Mouse (Mus musculus) stomach, embryonic 15.5 days (tissue): ENCODE results near the gene Fgf4. TPM values are rescaled to one million over a fixed set of nuclear protein-coding genes. Genes with fewer than 3 reads are reported as not detected.
"Not testable (repeated sequence)": the region's sequence is repeated elsewhere in the genome, so short reads cannot be mapped to it uniquely, and the experiment has no call there.

Experiments used
- ATAC-seq: fragments of 200-750 bp; cut with Nextera tagmentation; 2 replicates; pipeline ENCODE4 v1.8.0; 2017; ENCODE audit warnings: low read depth, moderate number of reproducible peaks, moderate TSS enrichment; ENCODE audit not compliant: insufficient read depth, low FRiP score
- H3K27ac ChIP-seq: fragments of 300-500 bp; sonication (generic); 2 replicates; pipeline ENCODE4 v1.5.1; 2015; ENCODE audit warnings: mild to moderate bottlenecking, inconsistent platforms
- H3K27me3 ChIP-seq: fragments of 300-500 bp; sonication (generic); replicated peaks from 2 replicates; pipeline ENCODE4 v1.6.1; 2015; ENCODE audit warnings: inconsistent platforms
- H3K36me3 ChIP-seq: fragments of 300-500 bp; sonication (generic); 2 replicates; pipeline ENCODE4 v1.6.1; 2015; ENCODE audit warnings: inconsistent platforms
- H3K4me1 ChIP-seq: fragments of 300-500 bp; sonication (generic); 2 replicates; pipeline ENCODE4 v1.6.1; 2015; ENCODE audit warnings: inconsistent platforms
- H3K4me2 ChIP-seq: fragments of 300-500 bp; sonication (generic); 2 replicates; pipeline ENCODE4 v1.6.1; 2015; ENCODE audit warnings: mild to moderate bottlenecking, inconsistent platforms
- H3K4me3 ChIP-seq: fragments of 300-500 bp; sonication (generic); replicated peaks from 2 replicates; pipeline ENCODE4 v1.5.1; 2015; ENCODE audit warnings: inconsistent platforms
- H3K9ac ChIP-seq: fragments of 300-500 bp; sonication (generic); 2 replicates; pipeline ENCODE4 v1.6.1; 2015; ENCODE audit warnings: inconsistent platforms
- H3K9me3 ChIP-seq: fragments of 300-500 bp; sonication (generic); 2 replicates; pipeline ENCODE4 v1.6.1; 2016; ENCODE audit warnings: inconsistent platforms
- WGBS: fragments of 180-500 bp; shearing (Covaris S2); methylation state at CpG from one replicate; pipeline ENCODE4 v1.1.7; 2015; 5-methylcytosine and 5-hydroxymethylcytosine counted together
- polyA plus RNA-seq: library from polyadenylated mRNA; unstranded; fragments of >200 nt; fragmentation: Nextera tagmentation; extraction: Ambion mirVana; gene quantifications from 2 replicates; pipeline ENCODE4 v1.2.1, GENCODE M21; 2015

The Fgf4 gene
- polyA plus RNA-seq, 1 experiment from 2014 or later, result not detected

GRCm38 (mm10) chr7:144872420-144872819, 25.3 kb downstream of the Fgf4 start:
- Histone ChIP-seq H3K9me3 (no peaks in the 10 kb centered on the region), H3K4me1 (no peaks in the 10 kb centered on the region), H3K4me3 (no peak overlapping the region), H3K9ac (no peak overlapping the region), H3K36me3 (no peaks in the 10 kb centered on the region), H3K4me2 (no peak overlapping the region), H3K27me3 (no peaks in the 10 kb centered on the region), H3K27ac (no peak overlapping the region)
- 56% methylated on average over 4 of the region's 4 CpGs for WGBS
- no peak for ATAC-seq

- no peak for ATAC-seq
- Histone ChIP-seq H3K9me3 (no peaks in the 10 kb centered on the region), H3K4me2 (no peak overlapping the region), H3K9ac (no peak overlapping the region), H3K36me3 (no peaks in the 10 kb centered on the region), H3K4me1 (no peaks in the 10 kb centered on the region), H3K4me3 (no peak overlapping the region), H3K27me3 (no peaks in the 10 kb centered on the region), H3K27ac (no peak overlapping the region)
- 81% methylated on average over 4 of the region's 4 CpGs for WGBS
Measured at GRCm38 (mm10) chr7:144873160-144873559, 26.0 kb downstream of the Fgf4 start.

- H3K4me3 ChIP-seq, result no peak overlapping the region
- H3K9ac ChIP-seq, result no peak overlapping the region
- H3K4me1 ChIP-seq, result no peaks in the 10 kb centered on the region
- H3K9me3 ChIP-seq, result no peaks in the 10 kb centered on the region
- H3K27ac ChIP-seq, result no peak overlapping the region
- no peaks in the 10 kb centered on the region for H3K27me3 ChIP-seq
- WGBS, result 72% methylated on average over 4 of the region's 4 CpGs
- H3K4me2 ChIP-seq, result no peak overlapping the region
- no peak for ATAC-seq
- H3K36me3 ChIP-seq, result no peaks in the 10 kb centered on the region
Measured at GRCm38 (mm10) chr7:144874226-144874625, 27.1 kb downstream of the Fgf4 start.

GRCm38 (mm10) chr7:144878401-144878800, 31.2 kb downstream of the Fgf4 start:
- Histone ChIP-seq H3K27ac (no peak overlapping the region), H3K4me3 (no peak overlapping the region), H3K27me3 (no peaks in the 10 kb centered on the region), H3K4me1 (no peaks in the 10 kb centered on the region), H3K9me3 (no peaks in the 10 kb centered on the region), H3K4me2 (no peak overlapping the region), H3K36me3 (no peaks in the 10 kb centered on the region), H3K9ac (no peak overlapping the region)
- no peak for ATAC-seq
- 80% methylated on average over 1 of the region's 1 CpGs for WGBS

DNA sequence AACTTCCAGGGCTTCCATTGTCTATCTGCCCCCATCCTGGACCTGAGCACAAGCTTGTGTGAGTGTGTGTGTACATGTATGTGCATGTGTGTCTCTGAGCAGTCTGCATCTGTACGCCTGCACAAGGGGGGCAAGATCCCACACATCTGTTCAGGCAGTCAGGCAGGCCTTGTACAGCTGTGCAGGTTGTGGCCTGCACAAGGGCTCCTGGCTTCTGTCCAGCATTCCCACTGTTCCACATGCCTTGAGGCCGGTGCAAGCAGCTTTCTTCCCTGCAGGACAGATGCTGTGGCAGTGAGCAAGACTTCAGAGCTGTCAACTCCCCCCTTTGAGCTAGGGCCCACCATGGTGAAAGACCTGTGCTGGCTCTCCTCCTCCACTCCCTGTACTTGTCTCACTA, 35.9 kb downstream of the Fgf4 start:
- no peak for ATAC-seq
- H3K4me3 ChIP-seq, result no peak overlapping the region
- no peak overlapping the region for H3K27ac ChIP-seq
- no peaks in the 10 kb centered on the region for H3K4me1 ChIP-seq
- H3K27me3 ChIP-seq, result no peaks in the 10 kb centered on the region
- no peaks in the 10 kb centered on the region for H3K36me3 ChIP-seq
- no peak overlapping the region for H3K4me2 ChIP-seq
- 23% methylated on average over 2 of the region's 2 CpGs for WGBS
- no peaks in the 10 kb centered on the region for H3K9me3 ChIP-seq
- no peak overlapping the region for H3K9ac ChIP-seq

DNA sequence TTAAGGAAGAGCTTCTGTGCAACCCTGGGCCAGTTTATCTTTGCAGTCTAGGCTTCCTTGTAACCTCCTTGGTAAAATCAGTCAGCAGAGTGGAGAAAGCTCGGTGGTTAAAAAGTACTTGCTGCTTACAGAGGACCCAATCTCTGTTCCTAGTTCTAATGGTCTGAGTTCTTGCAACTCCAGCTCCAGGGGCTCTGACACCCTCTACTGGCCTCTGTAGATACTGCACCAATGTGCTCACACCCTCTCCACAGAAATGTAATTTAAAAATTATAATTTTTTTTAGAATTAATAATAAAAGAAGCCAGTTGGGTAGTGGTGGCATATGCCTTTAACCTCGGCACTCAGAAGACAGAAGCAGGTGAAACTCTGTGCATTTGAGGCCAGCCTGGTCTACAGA, 40.5 kb downstream of the Fgf4 start:
- Histone ChIP-seq H3K27ac (no peak overlapping the region), H3K4me2 (no peak overlapping the region), H3K27me3 (peaks cover 17% of the 10 kb centered on the region; the same call in 1 of the 2 replicates), H3K36me3 (no peaks in the 10 kb centered on the region), H3K4me1 (no peaks in the 10 kb centered on the region), H3K9ac (no peak overlapping the region), H3K9me3 (no peaks in the 10 kb centered on the region), H3K4me3 (no peak overlapping the region)
- no peak for ATAC-seq
- WGBS, result 74% methylated on average over 2 of the region's 2 CpGs

DNA sequence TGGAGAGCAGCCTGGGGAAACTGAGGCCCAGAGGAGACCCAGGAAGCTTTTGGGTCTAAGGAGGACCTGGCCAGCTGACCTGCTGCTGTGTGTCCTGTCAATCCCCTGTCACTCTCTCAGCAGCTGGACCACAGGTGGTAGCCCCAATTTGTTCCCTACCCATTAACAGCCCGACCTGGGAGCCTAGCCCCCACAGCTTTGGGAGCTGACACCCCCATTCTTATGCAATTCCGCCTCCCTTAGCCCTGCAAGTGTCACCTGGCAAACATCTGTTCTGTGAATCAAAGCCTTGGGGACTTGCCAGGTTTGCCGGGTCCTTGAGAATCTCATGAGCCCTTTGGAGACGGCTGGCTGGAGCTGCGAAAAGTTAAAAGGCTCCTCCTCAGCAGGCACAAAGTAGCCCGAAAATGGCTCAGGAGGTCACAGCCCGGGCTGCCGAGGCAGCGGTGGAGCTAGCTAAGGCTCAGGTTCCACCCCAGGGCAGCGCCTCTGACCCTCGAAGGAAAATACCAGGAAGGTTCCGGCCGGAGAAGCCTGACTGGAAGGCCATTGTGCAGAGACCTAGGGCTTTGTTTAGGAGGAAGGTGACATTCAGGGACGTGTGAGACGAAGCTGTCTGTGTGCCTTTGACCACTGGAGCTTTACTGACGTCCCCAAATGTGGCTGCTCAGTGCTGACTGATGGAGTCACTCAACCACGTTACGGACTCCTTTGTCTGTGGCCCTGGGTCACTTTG, 41.6 kb downstream of the Fgf4 start:
- Histone ChIP-seq H3K4me2 (no peak overlapping the region), H3K9me3 (no peaks in the 10 kb centered on the region), H3K27me3 (peaks cover 17% of the 10 kb centered on the region; the same call in 1 of the 2 replicates), H3K36me3 (no peaks in the 10 kb centered on the region), H3K4me3 (no peak overlapping the region), H3K27ac (no peak overlapping the region), H3K4me1 (no peaks in the 10 kb centered on the region), H3K9ac (no peak overlapping the region)
- 9% methylated on average over 18 of the region's 18 CpGs for WGBS
- ATAC-seq, result no peak

GRCm38 (mm10) chr7:144890661-144891060, 43.5 kb downstream of the Fgf4 start:
- H3K9ac ChIP-seq, H3K4me3 ChIP-seq: not testable (repeated sequence)
- WGBS, result 75% methylated on average over 1 of the region's 1 CpGs

DNA sequence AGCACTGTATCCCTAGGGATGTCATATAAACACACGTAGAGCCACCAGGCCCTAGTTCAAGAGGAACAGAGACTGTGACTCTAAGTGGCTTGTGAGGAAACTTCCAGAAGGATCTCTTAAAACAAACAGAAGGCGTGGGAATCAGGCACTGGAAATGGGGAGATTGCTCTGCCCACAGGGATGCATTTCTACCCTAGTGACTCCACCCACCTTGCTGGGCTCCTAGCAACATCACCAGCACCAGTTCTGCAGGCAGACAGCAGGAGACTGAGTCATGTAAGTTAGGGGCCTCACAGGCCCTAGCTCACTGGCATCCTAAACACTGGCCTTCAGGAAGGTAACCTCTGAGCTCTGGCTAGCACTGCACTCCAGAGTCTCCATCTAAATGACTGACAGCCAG, 44.7 kb downstream of the Fgf4 start:
- Histone ChIP-seq H3K27ac (no peak overlapping the region), H3K9me3 (no peaks in the 10 kb centered on the region), H3K4me3 (no peak overlapping the region), H3K36me3 (no peaks in the 10 kb centered on the region), H3K27me3 (peaks cover 41% of the 10 kb centered on the region), H3K4me1 (peaks cover 17% of the 10 kb centered on the region), H3K9ac (no peak overlapping the region), H3K4me2 (no peak overlapping the region)
- ATAC-seq, result no peak
- 79% methylated on average over 2 of the region's 2 CpGs for WGBS

More at GRCm38 (mm10) chr7:144890661-144891060, 43.5 kb downstream of the Fgf4 start:
- H3K9me3 ChIP-seq, H3K36me3 ChIP-seq, H3K4me1 ChIP-seq, ATAC-seq, H3K27ac ChIP-seq, H3K4me2 ChIP-seq: not testable (repeated sequence)
- peaks cover 29% of the 10 kb centered on the region for H3K27me3 ChIP-seq

GRCm38 (mm10) chr7:144892322-144892721, 45.2 kb downstream of the Fgf4 start:
- no peak for ATAC-seq
- no peaks in the 10 kb centered on the region for H3K9me3 ChIP-seq
- H3K4me1 ChIP-seq, result peaks cover 21% of the 10 kb centered on the region
- H3K36me3 ChIP-seq, result no peaks in the 10 kb centered on the region
- no peak overlapping the region for H3K9ac ChIP-seq
- H3K27ac ChIP-seq, result no peak overlapping the region
- H3K4me3 ChIP-seq, result no peak overlapping the region
- peaks cover 46% of the 10 kb centered on the region for H3K27me3 ChIP-seq
- WGBS, result 55% methylated on average over 6 of the region's 6 CpGs
- no peak overlapping the region for H3K4me2 ChIP-seq

DNA sequence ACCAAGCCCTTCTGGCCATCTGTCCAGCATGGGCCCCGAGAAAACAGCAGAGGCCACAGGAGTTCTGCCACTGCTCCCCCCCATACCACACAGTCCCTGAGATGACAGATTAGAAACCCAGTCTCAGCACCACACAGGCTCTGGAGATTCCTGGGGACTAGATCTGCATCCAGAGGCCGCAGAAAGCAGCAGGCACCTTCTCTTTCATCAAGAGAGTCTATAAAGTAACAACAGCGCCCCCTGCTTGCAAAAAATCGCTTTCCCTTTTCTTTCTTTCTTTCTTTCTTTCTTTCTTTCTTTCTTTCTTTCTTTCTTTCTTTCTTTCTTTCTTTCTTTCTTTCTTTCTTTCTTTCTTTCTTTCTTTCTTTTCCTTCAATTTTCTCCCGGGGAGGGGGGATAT, 47.0 kb downstream of the Fgf4 start:
- 7% methylated on average over 5 of the region's 5 CpGs for WGBS
- no peak for ATAC-seq
- Histone ChIP-seq H3K9me3 (no peaks in the 10 kb centered on the region), H3K4me3 (no peak overlapping the region), H3K36me3 (no peaks in the 10 kb centered on the region), H3K4me2 (no peak overlapping the region), H3K27ac (no peak overlapping the region), H3K27me3 (peaks cover 56% of the 10 kb centered on the region), H3K4me1 (peaks cover 21% of the 10 kb centered on the region), H3K9ac (no peak overlapping the region)

DNA sequence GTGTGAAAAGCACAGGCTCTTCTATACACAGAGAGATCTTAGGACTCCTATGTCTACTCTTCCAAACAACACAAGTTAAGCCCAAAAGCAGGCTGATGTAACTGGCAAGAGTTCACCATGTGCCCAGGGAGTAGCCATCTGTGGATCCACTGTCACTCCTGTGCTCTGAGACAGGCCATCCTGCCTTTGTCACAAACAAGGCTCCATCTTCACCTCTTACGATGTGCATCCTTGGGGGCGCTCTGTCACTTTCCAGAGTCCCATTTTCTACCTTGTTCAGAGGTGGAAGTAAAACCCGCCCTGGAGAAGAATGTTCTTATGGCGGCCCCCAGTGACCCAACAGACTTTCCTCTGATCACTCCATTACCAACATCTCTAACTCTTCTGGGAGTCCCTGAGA, 47.5 kb downstream of the Fgf4 start:
- Histone ChIP-seq H3K4me2 (0 out of 2 replicates have a peak overlapping the region, but pooled peaks have one; percentile 95), H3K4me1 (peaks cover 21% of the 10 kb centered on the region), H3K36me3 (no peaks in the 10 kb centered on the region), H3K27me3 (peaks cover 56% of the 10 kb centered on the region), H3K27ac (no peak overlapping the region), H3K9me3 (no peaks in the 10 kb centered on the region), H3K4me3 (0 out of 2 replicates have a peak overlapping the region, but pooled peaks have one; percentile 49), H3K9ac (no peak overlapping the region)
- 7% methylated on average over 4 of the region's 4 CpGs for WGBS
- no peak for ATAC-seq
